Mouse (Mus musculus) neural tube, embryonic 12.5 days (tissue): ENCODE results near the gene Mrpl27. TPM values are rescaled to one million over a fixed set of nuclear protein-coding genes. Genes with fewer than 3 reads are reported as not detected.
"Not testable (repeated sequence)": the region's sequence is repeated elsewhere in the genome, so short reads cannot be mapped to it uniquely, and the experiment has no call there.

Experiments used
- ATAC-seq: fragments of 200-750 bp; cut with Nextera tagmentation; 2 replicates; pipeline ENCODE4 v1.8.0; 2017; ENCODE audit warnings: low read depth, mild to moderate bottlenecking, moderate TSS enrichment, moderate library complexity; ENCODE audit not compliant: low FRiP score
- H3K27ac ChIP-seq: fragments of 300-500 bp; sonication (generic); 2 replicates; pipeline ENCODE4 v1.5.1; 2016
- H3K27me3 ChIP-seq: fragments of 300-500 bp; sonication (generic); replicated peaks from 2 replicates; pipeline ENCODE4 v1.6.1; 2016; ENCODE audit warnings: mild to moderate bottlenecking
- H3K36me3 ChIP-seq: fragments of 300-500 bp; sonication (generic); 2 replicates; pipeline ENCODE4 v1.6.1; 2016; ENCODE audit warnings: mild to moderate bottlenecking
- H3K4me1 ChIP-seq: fragments of 300-500 bp; sonication (generic); 2 replicates; pipeline ENCODE4 v1.6.1; 2016
- H3K4me2 ChIP-seq: fragments of 300-500 bp; sonication (generic); replicated peaks from 2 replicates; pipeline ENCODE4 v1.6.1; 2016; ENCODE audit warnings: mild to moderate bottlenecking
- H3K4me3 ChIP-seq: fragments of 300-500 bp; sonication (generic); 2 replicates; pipeline ENCODE4 v1.5.1; 2016
- H3K9ac ChIP-seq: fragments of 300-500 bp; sonication (generic); 2 replicates; pipeline ENCODE4 v1.6.1; 2016; ENCODE audit warnings: mild to moderate bottlenecking
- H3K9me3 ChIP-seq: fragments of 300-500 bp; sonication (generic); 2 replicates; pipeline ENCODE4 v1.6.1; 2016; ENCODE audit warnings: mild to moderate bottlenecking
- WGBS: fragments of 180-500 bp; shearing (Covaris S2); methylation state at CpG from one replicate; pipeline ENCODE4 v1.1.7; 2016; 5-methylcytosine and 5-hydroxymethylcytosine counted together
- polyA plus RNA-seq: library from polyadenylated mRNA; unstranded; fragments of >200 nt; fragmentation: Nextera tagmentation; extraction: Ambion mirVana; gene quantifications from 2 replicates; pipeline ENCODE4 v1.2.1, GENCODE M21; 2016

Gene Mrpl27
- polyA plus RNA-seq, 1 experiment from 2014 or later, result 134 TPM

DNA sequence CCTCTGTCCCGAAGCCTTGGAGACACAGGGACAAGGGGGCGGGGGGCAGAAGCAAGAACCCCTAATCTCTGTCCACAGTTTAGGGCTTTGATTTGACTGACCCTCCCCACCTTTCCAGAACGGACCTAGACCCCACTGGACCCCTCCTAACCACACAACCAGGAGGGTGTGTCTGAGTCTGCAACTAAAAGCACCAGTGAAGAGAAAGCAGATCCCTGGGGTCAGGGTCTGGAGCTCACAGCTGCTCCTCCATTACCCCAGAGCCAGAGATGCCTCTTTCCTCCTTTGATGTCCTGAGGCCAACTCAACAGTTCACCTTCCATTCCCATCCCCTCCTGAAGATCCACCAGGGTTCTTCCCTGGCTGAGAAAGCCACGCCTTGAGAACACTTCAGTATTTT lies 22.7 kb downstream of the Mrpl27 start:
- ATAC-seq, result no peak

DNA sequence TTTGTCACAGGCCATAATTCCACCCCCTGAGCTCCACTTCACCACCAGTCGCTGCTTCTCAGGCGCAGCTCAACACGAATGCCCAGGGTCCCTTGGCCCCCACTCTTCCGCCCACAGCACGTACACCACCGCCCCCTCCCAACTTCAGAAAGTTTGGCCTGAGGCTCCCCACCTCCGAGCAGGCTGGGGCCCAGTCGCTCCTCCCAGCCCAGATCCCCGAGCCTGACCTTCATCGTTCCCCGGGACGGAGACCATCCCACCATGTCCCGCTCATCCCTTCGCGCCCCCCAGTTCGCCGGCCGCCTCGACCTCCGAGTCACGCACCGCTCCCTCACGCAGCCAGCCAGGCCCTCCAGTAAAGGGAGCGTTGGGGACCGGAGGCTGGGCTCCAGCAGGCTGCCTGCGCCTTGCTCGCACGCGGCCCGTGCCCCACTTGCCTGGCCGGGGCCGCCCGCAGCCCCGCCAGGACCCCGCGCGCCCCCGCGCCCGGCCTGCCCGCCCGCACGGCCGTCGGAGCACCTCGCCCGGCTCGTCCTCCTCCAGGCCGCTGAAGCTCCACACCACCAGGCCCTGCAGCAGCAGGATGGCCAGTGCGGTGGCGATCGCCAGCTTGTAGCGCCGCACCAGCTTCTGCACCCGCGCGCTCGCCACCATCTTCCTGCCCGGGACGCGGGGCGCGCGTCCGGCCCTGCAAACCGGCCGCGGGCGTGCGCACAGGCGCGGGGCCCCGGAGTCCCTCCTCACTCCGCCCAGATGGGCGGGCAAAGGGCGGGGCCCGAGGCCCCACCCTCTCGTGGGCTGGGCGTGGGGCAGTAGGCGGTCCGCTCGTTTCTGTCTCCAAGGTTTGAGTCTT lies 23.4 kb downstream of the Mrpl27 start, which contains the start of gene Xylt2:
Gene Xylt2, minus strand, starts transcription at position 762 of the 853 bp plus-strand sequence.
- peak; percentile 94 for ATAC-seq
- Histone ChIP-seq H3K9me3 (no peaks in the 10 kb centered on the region), H3K27ac (peak within 1 kb of the TSS; percentile 82), H3K4me1 (peaks cover 21% of the 10 kb centered on the region), H3K4me3 (peak within 1 kb of the TSS; percentile 91), H3K4me2 (peak within 1 kb of the TSS; percentile 86), H3K9ac (peak within 1 kb of the TSS; percentile 92), H3K27me3 (no peaks in the 10 kb centered on the region), H3K36me3 (no peaks in the 10 kb centered on the region; the same call in 1 of the 2 replicates)
- under 1% methylated on average over 81 of the region's 82 CpGs for WGBS

More for the DNA sequence above, 22.7 kb downstream of the Mrpl27 start:
- Histone ChIP-seq H3K4me1 (peaks cover 23% of the 10 kb centered on the region), H3K36me3 (no peaks in the 10 kb centered on the region; the same call in 1 of the 2 replicates), H3K4me3 (peak overlapping the region; percentile 91), H3K4me2 (peak overlapping the region; percentile 86), H3K27me3 (no peaks in the 10 kb centered on the region), H3K9ac (peak overlapping the region; percentile 92), H3K9me3 (no peaks in the 10 kb centered on the region), H3K27ac (no peak overlapping the region)
- 44% methylated on average over 4 of the region's 4 CpGs for WGBS

DNA sequence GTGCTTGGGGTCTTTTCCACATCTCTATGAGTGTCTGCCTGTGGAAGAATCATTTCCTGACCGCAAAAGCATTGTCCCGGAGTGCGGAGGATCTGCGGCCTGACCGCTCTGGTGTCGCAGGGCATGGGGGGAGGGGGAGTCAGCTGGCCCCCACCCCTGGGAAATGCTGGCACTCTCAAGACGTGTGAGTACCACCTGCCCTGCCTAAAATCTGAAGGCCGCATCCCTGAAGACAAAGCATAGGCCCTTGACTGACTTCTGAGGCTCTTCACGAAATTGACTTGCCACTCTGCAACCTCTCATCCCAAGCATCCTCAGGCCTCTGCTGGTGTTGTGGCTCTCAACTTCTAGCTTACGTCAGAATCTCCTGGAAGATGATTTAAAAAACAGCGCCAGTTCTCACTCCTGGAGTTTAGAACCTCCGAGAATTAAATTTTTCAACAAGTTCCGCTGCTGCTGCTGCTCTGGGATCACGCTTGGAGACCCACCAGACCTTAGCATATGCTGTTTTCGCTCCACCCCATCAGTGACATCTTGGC lies 24.1 kb downstream of the Mrpl27 start:
- WGBS, result 32% methylated on average over 15 of the region's 15 CpGs
- ATAC-seq, result peak; percentile 46
- peaks cover 18% of the 10 kb centered on the region for H3K4me1 ChIP-seq

DNA sequence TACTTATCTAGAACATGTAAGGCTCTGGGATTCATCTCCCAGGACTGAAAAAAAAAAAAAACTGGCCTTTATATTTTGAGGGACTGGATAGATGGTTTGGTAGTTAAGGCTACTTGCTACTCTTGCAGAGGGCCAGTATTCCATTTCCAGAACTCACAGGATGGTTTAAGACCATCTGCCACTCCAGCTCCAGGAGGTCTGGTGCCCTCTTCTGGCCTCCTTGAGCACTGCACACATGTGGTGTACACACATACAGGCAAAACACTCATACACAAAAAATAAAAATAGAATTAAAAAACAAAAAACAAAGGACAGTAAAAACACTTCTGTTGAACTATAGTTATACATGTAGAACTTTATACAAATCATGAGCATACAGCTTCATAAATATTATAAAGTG lies 27.1 kb downstream of the Mrpl27 start:
- no peaks in the 10 kb centered on the region for H3K9me3 ChIP-seq
- H3K4me3 ChIP-seq, result no peak overlapping the region
- no peaks in the 10 kb centered on the region for H3K36me3 ChIP-seq
- no peak overlapping the region for H3K4me2 ChIP-seq
- H3K27me3 ChIP-seq, result no peaks in the 10 kb centered on the region
- no peak overlapping the region for H3K9ac ChIP-seq
- no peak overlapping the region for H3K27ac ChIP-seq
- peaks cover 18% of the 10 kb centered on the region for H3K4me1 ChIP-seq
- ATAC-seq, result no peak

More for the DNA sequence above, 24.1 kb downstream of the Mrpl27 start:
- Histone ChIP-seq H3K27me3 (no peaks in the 10 kb centered on the region), H3K9me3 (no peaks in the 10 kb centered on the region), H3K27ac (no peak overlapping the region), H3K4me2 (peak overlapping the region; percentile 86), H3K4me3 (peak overlapping the region; percentile 91), H3K9ac (peak overlapping the region; percentile 92), H3K36me3 (no peaks in the 10 kb centered on the region; the same call in 1 of the 2 replicates)

DNA sequence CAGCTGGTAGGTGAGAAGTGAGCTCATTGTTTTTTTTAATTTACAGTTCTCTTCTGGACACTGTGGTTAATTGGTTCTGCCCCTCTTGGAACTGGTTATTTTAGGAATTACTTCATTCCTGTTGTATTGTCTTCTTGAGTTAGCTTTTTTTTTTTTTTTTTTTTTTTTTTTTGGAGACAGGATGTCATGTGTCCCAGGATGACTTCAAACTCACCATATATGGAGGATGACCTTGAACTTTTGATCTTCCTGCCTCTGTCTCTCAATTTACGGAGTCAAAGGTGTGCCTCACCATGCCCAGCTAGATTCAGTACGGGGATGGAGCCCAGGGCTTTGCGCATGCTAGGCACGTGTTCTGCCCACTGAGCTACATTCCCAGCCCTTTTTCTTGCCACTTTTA lies 28.1 kb downstream of the Mrpl27 start:
- H3K27ac ChIP-seq, result no peak overlapping the region
- H3K4me1 ChIP-seq, result peaks cover 8% of the 10 kb centered on the region
- H3K4me3 ChIP-seq, result no peak overlapping the region
- H3K9ac ChIP-seq, result no peak overlapping the region
- WGBS, result 87% methylated on average over 4 of the region's 4 CpGs
- no peaks in the 10 kb centered on the region for H3K27me3 ChIP-seq
- H3K4me2 ChIP-seq, result no peak overlapping the region
- no peak for ATAC-seq
- no peaks in the 10 kb centered on the region for H3K36me3 ChIP-seq
- H3K9me3 ChIP-seq, result no peaks in the 10 kb centered on the region

DNA sequence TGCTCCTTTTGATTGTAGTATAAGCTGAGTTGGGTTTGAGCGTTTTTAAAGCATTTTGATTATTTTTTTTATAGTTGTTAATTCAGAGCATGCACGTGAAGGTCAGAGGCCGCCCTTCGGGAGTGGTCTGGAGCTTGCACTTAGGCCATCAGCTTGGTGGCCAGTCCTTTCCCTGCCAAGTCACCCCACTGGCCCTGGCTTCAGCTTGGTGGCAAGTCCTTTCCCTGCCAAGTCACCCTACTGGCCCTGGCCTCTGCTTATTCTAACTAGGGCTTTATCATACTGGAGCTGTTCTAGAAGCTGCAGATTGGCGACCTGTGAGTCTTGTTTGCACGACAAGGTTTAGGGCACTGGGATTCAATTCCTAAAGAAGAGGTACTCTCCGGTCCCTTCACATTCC lies 28.9 kb downstream of the Mrpl27 start:
- Histone ChIP-seq H3K4me2 (no peak overlapping the region), H3K9ac (no peak overlapping the region), H3K27me3 (no peaks in the 10 kb centered on the region), H3K4me1 (peaks cover 6% of the 10 kb centered on the region), H3K9me3 (no peaks in the 10 kb centered on the region), H3K36me3 (no peaks in the 10 kb centered on the region), H3K27ac (no peak overlapping the region), H3K4me3 (no peak overlapping the region)
- ATAC-seq, result no peak
- 85% methylated on average over 7 of the region's 7 CpGs for WGBS

DNA sequence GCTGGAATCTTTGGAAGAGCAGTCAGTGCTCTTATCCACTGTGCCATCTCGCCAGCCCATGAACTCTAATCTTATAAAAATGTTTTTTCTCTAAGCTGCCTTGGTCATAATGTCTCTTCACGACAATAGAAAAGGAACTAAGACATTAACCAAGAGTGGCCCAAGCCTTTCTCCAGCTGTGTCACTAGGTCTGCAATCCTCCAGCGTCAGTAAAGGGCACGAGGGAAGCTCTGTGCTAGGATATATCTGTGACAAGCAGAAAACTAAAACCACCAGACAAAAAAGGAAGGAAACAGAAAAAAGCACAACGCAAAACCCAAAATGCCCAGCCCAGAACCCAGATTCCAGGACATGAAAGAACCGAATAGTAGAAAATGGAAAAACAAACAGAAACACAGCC lies 33.6 kb downstream of the Mrpl27 start:
- no peaks in the 10 kb centered on the region for H3K36me3 ChIP-seq
- no peak overlapping the region for H3K4me3 ChIP-seq
- H3K27ac ChIP-seq, result no peak overlapping the region
- no peak overlapping the region for H3K9ac ChIP-seq
- no peaks in the 10 kb centered on the region for H3K9me3 ChIP-seq
- no peak overlapping the region for H3K4me2 ChIP-seq
- no peak for ATAC-seq
- H3K4me1 ChIP-seq, result no peaks in the 10 kb centered on the region
- 84% methylated on average over 6 of the region's 6 CpGs for WGBS
- no peaks in the 10 kb centered on the region for H3K27me3 ChIP-seq

DNA sequence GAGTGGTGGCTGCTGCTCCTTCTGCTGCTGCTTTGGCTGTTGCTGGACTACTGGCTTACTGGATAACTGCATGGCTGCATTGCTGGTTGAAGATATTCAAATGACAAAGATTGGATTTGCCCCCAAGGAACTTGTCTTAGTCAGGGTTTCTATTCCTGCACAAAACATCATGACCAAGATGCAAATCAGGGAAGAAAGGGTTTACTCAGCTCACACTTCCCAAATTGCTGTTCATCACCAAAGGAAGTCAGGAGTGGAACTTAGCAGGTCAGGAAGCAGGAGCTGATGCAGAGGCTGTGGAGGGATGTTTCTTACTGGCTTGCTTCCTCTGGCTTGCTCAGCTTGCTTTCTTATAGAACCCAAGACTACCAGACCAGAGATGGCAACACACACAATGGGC lies 38.9 kb downstream of the Mrpl27 start:
- not testable (repeated sequence) for H3K4me3 ChIP-seq, H3K9ac ChIP-seq, H3K27ac ChIP-seq, H3K4me2 ChIP-seq, H3K27me3 ChIP-seq, H3K9me3 ChIP-seq, H3K4me1 ChIP-seq, H3K36me3 ChIP-seq, ATAC-seq

DNA sequence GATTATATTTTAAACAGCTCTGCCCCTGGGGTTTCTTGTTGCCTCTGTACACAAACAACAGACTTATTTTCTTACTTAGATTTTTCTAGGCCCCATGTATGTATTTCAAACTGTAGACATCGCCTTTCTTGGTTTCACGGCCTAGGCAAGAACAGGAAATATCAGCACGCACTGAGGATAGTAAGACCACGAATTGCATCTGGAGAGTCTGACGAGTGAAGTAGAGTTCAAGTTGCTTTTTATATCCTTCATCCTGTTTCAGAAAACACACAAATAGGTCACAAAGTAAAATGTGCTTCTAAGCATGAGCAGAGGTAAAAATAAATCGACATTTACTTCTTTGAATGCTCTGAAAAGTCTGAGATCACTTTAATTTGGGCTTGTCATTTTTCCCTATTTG lies 41.9 kb downstream of the Mrpl27 start:
- Histone ChIP-seq H3K9ac (no peak overlapping the region), H3K36me3 (no peaks in the 10 kb centered on the region), H3K4me2 (no peak overlapping the region), H3K27me3 (no peaks in the 10 kb centered on the region), H3K4me1 (no peaks in the 10 kb centered on the region), H3K9me3 (no peaks in the 10 kb centered on the region), H3K27ac (no peak overlapping the region), H3K4me3 (no peak overlapping the region)
- ATAC-seq, result no peak
- 87% methylated on average over 6 of the region's 6 CpGs for WGBS

DNA sequence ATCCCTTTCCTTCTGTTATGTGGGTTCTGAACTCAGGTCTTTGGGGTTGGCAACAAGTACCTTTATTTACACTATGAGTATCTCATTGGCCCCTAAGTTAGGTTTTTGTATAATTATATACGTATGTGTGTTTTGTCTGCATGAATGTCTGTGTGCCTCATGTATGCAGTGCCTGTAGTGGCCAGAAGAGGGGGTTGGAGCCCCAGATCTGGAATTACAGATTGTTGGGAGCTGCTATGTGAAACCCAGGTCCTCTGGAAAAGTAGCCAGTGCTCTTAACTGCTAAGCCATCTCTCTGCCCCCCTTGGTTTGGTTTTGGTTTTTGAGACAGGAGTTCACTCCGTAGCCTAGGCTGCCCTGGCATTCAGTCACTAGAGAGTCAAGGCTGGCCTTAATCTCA lies 43.6 kb downstream of the Mrpl27 start:
- ATAC-seq, result no peak
- no peaks in the 10 kb centered on the region for H3K27me3 ChIP-seq

DNA sequence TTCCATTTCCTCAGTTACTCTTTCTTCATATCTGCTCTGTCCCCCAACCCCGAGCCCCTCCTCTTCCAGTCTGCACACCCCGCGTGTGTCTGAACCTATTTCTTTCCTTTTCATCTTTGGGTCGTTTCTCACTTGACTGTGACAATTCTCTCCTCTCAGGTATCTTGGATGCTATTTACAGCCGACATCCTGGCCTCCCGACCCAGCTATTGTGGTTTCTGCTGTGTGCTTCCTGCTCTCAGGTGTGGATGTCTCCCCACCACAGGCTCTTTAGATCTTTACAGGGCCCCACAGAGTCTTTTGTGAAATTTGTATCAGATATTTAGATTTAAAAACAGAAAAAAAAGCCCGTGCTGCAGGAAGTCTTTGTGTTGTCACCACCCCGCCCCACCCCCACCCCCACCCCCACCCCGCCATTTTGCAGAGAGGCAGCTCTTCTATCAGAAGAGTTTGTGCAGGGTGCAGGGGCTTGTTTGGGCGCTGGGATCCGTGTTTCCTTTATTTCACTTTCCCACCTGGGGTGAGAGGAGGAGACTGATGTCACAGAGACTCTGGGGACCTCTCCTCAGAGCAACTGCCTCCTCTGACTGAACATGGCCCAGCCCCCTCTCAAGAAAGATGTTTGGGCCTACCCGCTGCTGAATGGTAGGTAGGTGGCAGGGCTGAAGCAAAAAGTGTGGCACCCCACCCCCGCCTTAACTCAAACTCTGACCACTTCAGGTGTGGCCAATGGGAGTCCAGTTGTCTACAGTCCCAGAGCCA lies 44.3 kb downstream of the Mrpl27 start:
- Histone ChIP-seq H3K4me1 (peaks cover 5% of the 10 kb centered on the region; the same call in 1 of the 2 replicates), H3K4me2 (no peak overlapping the region), H3K27ac (no peak overlapping the region), H3K9me3 (no peaks in the 10 kb centered on the region), H3K4me3 (no peak overlapping the region), H3K36me3 (no peaks in the 10 kb centered on the region), H3K27me3 (no peaks in the 10 kb centered on the region), H3K9ac (no peak overlapping the region)
- WGBS, result 47% methylated on average over 13 of the region's 13 CpGs
- no peak for ATAC-seq

More for the DNA sequence above, 43.6 kb downstream of the Mrpl27 start:
- Histone ChIP-seq H3K4me2 (no peak overlapping the region), H3K4me3 (no peak overlapping the region), H3K9ac (no peak overlapping the region), H3K9me3 (no peaks in the 10 kb centered on the region), H3K4me1 (peaks cover 5% of the 10 kb centered on the region; the same call in 1 of the 2 replicates), H3K36me3 (no peaks in the 10 kb centered on the region), H3K27ac (no peak overlapping the region)
- 96% methylated on average over 2 of the region's 2 CpGs for WGBS

DNA sequence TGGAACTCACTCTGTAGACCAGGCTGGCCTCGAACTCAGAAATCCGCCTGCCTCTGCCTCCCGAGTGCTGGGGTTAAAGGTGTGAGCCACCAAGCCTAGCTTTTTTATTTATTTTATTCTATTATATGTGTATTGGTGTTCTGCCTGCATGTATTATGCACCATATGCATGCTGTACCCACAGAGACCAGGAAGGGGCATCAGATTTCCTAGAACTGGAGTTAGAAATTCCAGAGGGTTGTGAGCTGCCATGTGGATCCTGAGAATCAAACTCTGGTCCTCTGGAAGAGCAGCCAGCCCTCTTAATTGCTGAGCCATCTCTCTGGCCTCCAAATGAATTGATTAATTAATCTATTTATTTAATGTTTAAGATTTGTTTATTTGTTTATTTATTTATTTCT lies 45.8 kb downstream of the Mrpl27 start:
- H3K9ac ChIP-seq, result no peak overlapping the region
- no peaks in the 10 kb centered on the region for H3K36me3 ChIP-seq
- no peaks in the 10 kb centered on the region for H3K27me3 ChIP-seq
- no peak overlapping the region for H3K27ac ChIP-seq
- H3K4me1 ChIP-seq, result peaks cover 5% of the 10 kb centered on the region; the same call in 1 of the 2 replicates
- H3K9me3 ChIP-seq, result no peaks in the 10 kb centered on the region
- H3K4me3 ChIP-seq, result no peak overlapping the region
- 97% methylated on average over 3 of the region's 3 CpGs for WGBS
- ATAC-seq, result no peak
- no peak overlapping the region for H3K4me2 ChIP-seq
